Mouse (Mus musculus): ENCODE data around the gene Derl3. TPM values are rescaled to one million over a fixed set of nuclear protein-coding genes. Genes with fewer than 3 reads are reported as not detected.
"Not testable (repeated sequence)": the region's sequence is repeated elsewhere in the genome, so short reads cannot be mapped to it uniquely, and the experiment has no call there.

The Derl3 gene
- total and polyA plus RNA-seq, 2 experiments, result 2.1 to 15.0 TPM

DNA sequence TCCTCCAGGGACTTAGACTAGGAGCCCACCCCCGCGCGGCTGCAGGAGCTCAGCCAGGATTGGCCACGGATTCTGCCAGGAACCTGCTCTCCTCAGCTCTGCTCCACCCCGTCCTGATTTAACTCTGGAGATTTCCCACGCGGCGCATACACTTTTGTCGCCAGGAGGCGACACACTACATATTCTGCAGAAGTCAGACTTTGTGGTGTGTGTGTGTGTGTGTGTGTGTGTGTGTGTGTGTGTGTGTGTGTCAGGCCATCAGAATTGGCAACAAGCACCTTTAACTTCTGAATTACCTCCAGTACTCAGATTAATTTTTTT, 10.0 kb upstream of the Derl3 start:
- under 1% methylated on average over 10 of the region's 10 CpGs for WGBS

DNA sequence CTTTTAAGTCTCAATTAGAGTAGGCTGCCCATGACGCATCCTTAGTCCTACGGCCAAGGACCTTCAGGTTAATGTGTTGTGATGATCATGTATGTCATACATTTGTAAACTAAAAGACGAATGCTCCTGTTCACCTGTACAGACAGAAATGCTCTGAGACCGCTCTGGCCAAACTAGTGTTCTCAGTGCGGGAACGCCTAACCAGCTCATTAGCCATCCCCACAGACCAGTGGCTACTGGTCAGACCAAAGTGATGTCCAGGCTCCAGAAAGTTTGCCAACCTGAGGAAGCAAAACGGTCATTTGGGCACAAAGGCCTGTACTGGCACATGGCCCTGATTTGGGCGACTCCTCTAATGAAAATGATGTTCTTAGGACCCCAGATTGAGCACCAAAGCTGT, 8.5 kb upstream of the Derl3 start:
- Histone ChIP-seq H3K9ac (ENCODE audit: low read depth, low read length) (no peak overlapping the region), H3K27ac (replicated peaks; ENCODE audit: insufficient read depth, low read depth, low read length) (no peak overlapping the region), H3K27me3 (ENCODE audit: control insufficient read depth, insufficient read depth, low read length) (no peaks in the 10 kb centered on the region), H3K4me3 (ENCODE audit: insufficient read depth, low read depth, low read length) (no peak overlapping the region), H3K36me3 (ENCODE audit: control insufficient read depth, insufficient read depth, low read length) (no peaks in the 10 kb centered on the region), H3K4me1 (ENCODE audit: control insufficient read depth, insufficient read depth, low read length) (peaks cover 6% of the 10 kb centered on the region; the same call in 1 of the 2 replicates), H3K79me2 (ENCODE audit: control insufficient read depth, insufficient read depth, low read length) (no peaks in the 10 kb centered on the region)
- 90% methylated on average over 8 of the region's 8 CpGs for WGBS
- no peak for DNase-seq (ENCODE audit: extremely low read depth, low read depth, low spot score)
- TF ChIP-seq POLR2A (IDR thresholded peaks at IDR 0.05; ENCODE audit: extremely low read depth, insufficient read depth, low read length) (no peak), CTCF (IDR thresholded peaks at IDR 0.05; ENCODE audit: low read depth, low read length) (no peak)

More for the DNA sequence above, 10.0 kb upstream of the Derl3 start:
- TF ChIP-seq POLR2A (IDR thresholded peaks at IDR 0.05; ENCODE audit: extremely low read depth, insufficient read depth, low read length), result no peak
- TF ChIP-seq CTCF (IDR thresholded peaks at IDR 0.05; ENCODE audit: low read depth, low read length), result peak; percentile 75
- Histone ChIP-seq H3K9ac (ENCODE audit: low read depth, low read length) (peak overlapping the region; percentile 76), H3K4me3 (ENCODE audit: insufficient read depth, low read depth, low read length) (peak overlapping the region; percentile 27), H3K4me1 (ENCODE audit: control insufficient read depth, insufficient read depth, low read length) (peaks cover 6% of the 10 kb centered on the region; the same call in 1 of the 2 replicates), H3K27me3 (ENCODE audit: control insufficient read depth, insufficient read depth, low read length) (no peaks in the 10 kb centered on the region), H3K79me2 (ENCODE audit: control insufficient read depth, insufficient read depth, low read length) (no peaks in the 10 kb centered on the region), H3K36me3 (ENCODE audit: control insufficient read depth, insufficient read depth, low read length) (no peaks in the 10 kb centered on the region), H3K27ac (replicated peaks; ENCODE audit: insufficient read depth, low read depth, low read length) (peak overlapping the region; percentile 85)
- peak; percentile 86 for DNase-seq (ENCODE audit: extremely low read depth, low read depth, low spot score)

DNA sequence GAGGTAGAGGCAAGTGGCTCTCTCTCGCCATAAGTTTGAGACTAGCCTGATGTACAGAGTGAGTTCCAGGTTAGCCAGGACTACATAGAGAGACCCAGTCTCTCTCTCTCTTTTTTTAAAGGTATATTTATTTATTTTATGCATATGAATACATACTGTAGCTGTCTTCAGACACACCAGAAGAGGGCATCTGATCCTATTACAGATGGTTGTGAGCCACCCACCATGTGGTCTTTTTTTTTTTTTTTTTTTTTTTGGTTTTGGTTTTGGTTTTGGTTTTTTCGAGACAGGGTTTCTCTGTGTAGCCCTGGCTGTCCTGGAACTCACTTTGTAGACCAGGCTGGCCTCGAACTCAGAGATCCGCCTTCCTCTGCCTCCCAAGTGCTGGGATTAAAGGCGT, 5.7 kb upstream of the Derl3 start:
- not testable (repeated sequence) for H3K27me3 ChIP-seq (ENCODE audit: control insufficient read depth, insufficient read depth, low read length); H3K9ac ChIP-seq (ENCODE audit: low read depth, low read length); DNase-seq (ENCODE audit: extremely low read depth, low read depth, low spot score); H3K4me1 ChIP-seq (ENCODE audit: control insufficient read depth, insufficient read depth, low read length); H3K4me3 ChIP-seq (ENCODE audit: insufficient read depth, low read depth, low read length); H3K79me2 ChIP-seq (ENCODE audit: control insufficient read depth, insufficient read depth, low read length); H3K36me3 ChIP-seq (ENCODE audit: control insufficient read depth, insufficient read depth, low read length); H3K27ac ChIP-seq (replicated peaks; ENCODE audit: insufficient read depth, low read depth, low read length)
- WGBS, result 85% methylated on average over 5 of the region's 5 CpGs

DNA sequence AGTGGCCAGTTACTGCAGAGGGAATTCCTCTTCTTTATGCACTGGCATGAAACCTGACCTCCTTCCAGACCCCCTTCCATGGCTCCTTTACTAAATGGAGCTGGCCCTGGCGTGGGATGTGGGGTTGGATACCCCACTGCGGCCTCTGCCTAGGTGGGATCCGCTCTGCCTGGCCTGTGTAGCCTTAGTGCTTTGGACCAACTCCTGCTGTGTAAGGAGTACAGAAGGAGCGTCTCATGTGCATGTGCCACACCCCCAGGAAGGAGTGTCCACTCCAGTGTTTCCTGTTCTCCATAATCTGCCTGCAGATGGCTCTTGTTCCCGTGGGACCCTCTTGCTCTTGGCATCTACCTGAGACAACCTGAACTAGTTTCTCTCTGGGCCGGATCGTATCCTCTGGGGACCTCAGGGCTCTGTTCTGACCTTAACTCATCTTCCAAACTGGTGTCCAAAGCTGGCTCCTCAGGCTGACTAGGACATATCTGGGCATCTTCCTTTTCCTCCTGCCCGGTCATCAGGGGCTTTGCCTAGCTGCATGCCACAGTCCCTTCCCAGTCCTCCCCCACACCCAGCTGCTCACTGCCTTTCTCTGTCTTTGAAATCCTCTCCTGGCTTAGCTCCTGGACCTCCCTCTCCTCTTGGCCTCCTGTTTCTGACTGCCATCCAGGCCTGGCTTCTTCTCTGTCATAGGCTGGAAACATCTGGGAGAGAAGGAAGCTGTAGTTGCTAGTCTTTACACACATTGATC, 3.6 kb upstream of the Derl3 start:
- Histone ChIP-seq H3K79me2 (ENCODE audit: control insufficient read depth, insufficient read depth, low read length) (no peaks in the 10 kb centered on the region), H3K27me3 (ENCODE audit: control insufficient read depth, insufficient read depth, low read length) (no peaks in the 10 kb centered on the region), H3K36me3 (ENCODE audit: control insufficient read depth, insufficient read depth, low read length) (no peaks in the 10 kb centered on the region), H3K4me3 (ENCODE audit: insufficient read depth, low read depth, low read length) (no peak overlapping the region), H3K9ac (ENCODE audit: low read depth, low read length) (no peak overlapping the region), H3K27ac (replicated peaks; ENCODE audit: insufficient read depth, low read depth, low read length) (no peak overlapping the region), H3K4me1 (ENCODE audit: control insufficient read depth, insufficient read depth, low read length) (peaks cover 5% of the 10 kb centered on the region; the same call in 1 of the 2 replicates)
- TF ChIP-seq POLR2A (IDR thresholded peaks at IDR 0.05; ENCODE audit: extremely low read depth, insufficient read depth, low read length) (no peak), CTCF (IDR thresholded peaks at IDR 0.05; ENCODE audit: low read depth, low read length) (no peak)
- DNase-seq (ENCODE audit: extremely low read depth, low read depth, low spot score), result no peak
- 75% methylated on average over 8 of the region's 8 CpGs for WGBS

GRCm38 (mm10) chr10:75894601-75895000, 1.4 kb downstream of the Derl3 start:
- H3K4me1 ChIP-seq (ENCODE audit: control insufficient read depth, insufficient read depth, low read length), result peaks cover 5% of the 10 kb centered on the region; the same call in 1 of the 2 replicates
- no peaks in the 10 kb centered on the region for H3K79me2 ChIP-seq (ENCODE audit: control insufficient read depth, insufficient read depth, low read length)
- H3K4me3 ChIP-seq (ENCODE audit: insufficient read depth, low read depth, low read length), result no peak overlapping the region
- 83% methylated on average over 6 of the region's 6 CpGs for WGBS
- TF ChIP-seq POLR2A (IDR thresholded peaks at IDR 0.05; ENCODE audit: extremely low read depth, insufficient read depth, low read length) (no peak), CTCF (IDR thresholded peaks at IDR 0.05; ENCODE audit: low read depth, low read length) (no peak)
- no peaks in the 10 kb centered on the region; the same call in 1 of the 2 replicates for H3K36me3 ChIP-seq (ENCODE audit: control insufficient read depth, insufficient read depth, low read length)
- no peaks in the 10 kb centered on the region for H3K27me3 ChIP-seq (ENCODE audit: control insufficient read depth, insufficient read depth, low read length)
- no peak for DNase-seq (ENCODE audit: extremely low read depth, low read depth, low spot score)
- no peak overlapping the region for H3K9ac ChIP-seq (ENCODE audit: low read depth, low read length)
- no peak overlapping the region for H3K27ac ChIP-seq (replicated peaks; ENCODE audit: insufficient read depth, low read depth, low read length)

DNA sequence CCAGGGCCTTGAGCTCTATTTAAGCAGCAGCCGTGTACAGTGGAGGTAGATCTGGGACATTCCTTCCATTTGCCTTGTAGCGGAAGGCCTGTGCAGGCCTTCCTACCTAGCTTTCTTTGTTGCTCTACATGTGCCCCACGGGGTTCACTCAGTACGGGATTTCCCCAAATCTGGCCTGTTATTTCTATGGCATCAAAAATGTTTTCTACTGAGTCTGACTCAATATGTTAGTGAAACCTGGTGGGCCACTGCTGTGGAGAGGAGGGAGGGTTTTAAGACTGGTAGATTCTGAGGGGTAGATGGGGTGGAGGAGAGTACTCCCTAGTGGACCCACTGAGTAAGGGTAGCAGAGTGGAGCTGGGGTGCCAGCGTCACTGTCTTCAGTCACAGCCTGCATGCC, 2.5 kb downstream of the Derl3 start:
- no peak for DNase-seq (ENCODE audit: extremely low read depth, low read depth, low spot score)
- H3K27ac ChIP-seq (replicated peaks; ENCODE audit: insufficient read depth, low read depth, low read length), result no peak overlapping the region
- H3K79me2 ChIP-seq (ENCODE audit: control insufficient read depth, insufficient read depth, low read length), result no peaks in the 10 kb centered on the region
- 95% methylated on average over 5 of the region's 5 CpGs for WGBS
- H3K27me3 ChIP-seq (ENCODE audit: control insufficient read depth, insufficient read depth, low read length), result no peaks in the 10 kb centered on the region
- peaks cover 5% of the 10 kb centered on the region; the same call in 1 of the 2 replicates for H3K4me1 ChIP-seq (ENCODE audit: control insufficient read depth, insufficient read depth, low read length)
- H3K9ac ChIP-seq (ENCODE audit: low read depth, low read length), result no peak overlapping the region
- no peak overlapping the region for H3K4me3 ChIP-seq (ENCODE audit: insufficient read depth, low read depth, low read length)
- H3K36me3 ChIP-seq (ENCODE audit: control insufficient read depth, insufficient read depth, low read length), result no peaks in the 10 kb centered on the region; the same call in 1 of the 2 replicates
- TF ChIP-seq POLR2A (IDR thresholded peaks at IDR 0.05; ENCODE audit: extremely low read depth, insufficient read depth, low read length), result no peak
- no peak for TF ChIP-seq CTCF (IDR thresholded peaks at IDR 0.05; ENCODE audit: low read depth, low read length)

Data from liver, adult 2 months (tissue).